35 mouse cellular contexts compared by ENCODE assay signal in genomic region chr11:102902107-102902506, GRCm38 (mm10). TPM values are rescaled to one million over a fixed set of nuclear protein-coding genes. Genes with fewer than 3 reads are reported as not detected.
"Had no signal": no experiment of that assay in that cellular context is flagged by ENCODE, and none has a peak within 500 bp of the region (broad histone marks: within the 10 kb centered on the region; RNA-seq: fewer than 3 reads in every experiment).

No protein-coding gene starts in this region.

- H3K27ac ChIP-seq: heart, adult 2 months; heart, embryonic 13.5 days; heart, embryonic 15.5 days; hindbrain, embryonic 13.5 days; hindbrain, embryonic 15.5 days; hindbrain, postnatal 0 days; kidney, embryonic 15.5 days; kidney, postnatal 0 days; limb, embryonic 12.5 days; liver, embryonic 12.5 days; liver, embryonic 14.5 days had no signal

- DNase-seq: gastrocnemius, postnatal 14 days; gastrocnemius, postnatal 36 days; heart, adult 2 months; heart, postnatal 14 days; heart, postnatal 36 days; kidney, adult 11 months; kidney, adult 2 months; kidney, adult 9 months; kidney, postnatal 14 days; kidney, postnatal 36 days; layer of hippocampus, adult 9-11 months; layer of hippocampus, postnatal 36 days; left cerebral cortex, postnatal 4 days had no signal

- H3K4me2 ChIP-seq: heart, embryonic 11.5 days; heart, embryonic 13.5 days; heart, embryonic 15.5 days; hindbrain, embryonic 13.5 days; hindbrain, embryonic 15.5 days; kidney, embryonic 15.5 days; limb, embryonic 12.5 days; liver, embryonic 12.5 days had no signal

- H3K27me3 ChIP-seq: hindbrain, embryonic 15.5 days had no signal

- ATAC-seq: hindbrain, postnatal 0 days; intestine, embryonic 16.5 days; liver, embryonic 12.5 days had no signal

- H3K9ac ChIP-seq: heart, embryonic 13.5 days; heart, embryonic 15.5 days; hindbrain, embryonic 13.5 days; hindbrain, embryonic 15.5 days; kidney, embryonic 15.5 days; limb, embryonic 12.5 days; liver, embryonic 12.5 days; liver, embryonic 14.5 days had no signal

- H3K36me3 ChIP-seq: hindbrain, embryonic 13.5 days; hindbrain, embryonic 15.5 days had no signal

- H3K9me3 ChIP-seq: heart, embryonic 13.5 days; heart, embryonic 15.5 days; hindbrain, embryonic 13.5 days; hindbrain, embryonic 15.5 days; kidney, embryonic 15.5 days; limb, embryonic 12.5 days; liver, embryonic 12.5 days had no signal

- H3K4me3 ChIP-seq: heart, adult 2 months; heart, embryonic 13.5 days; heart, embryonic 15.5 days; hindbrain, embryonic 13.5 days; hindbrain, embryonic 15.5 days; kidney, embryonic 15.5 days; limb, embryonic 12.5 days; liver, embryonic 12.5 days had no signal

RNA-seq across cellular contexts. Expression of gene Gfap, which starts 1.4 kb away (rescaled TPM):
- total RNA-seq: gastrocnemius, postnatal 36 days had no signal

RNA-seq across cellular contexts. Expression of gene Fam187a, which starts 17.1 kb away (rescaled TPM):
- total RNA-seq: gastrocnemius, adult 8-10 months; gastrocnemius, postnatal 14 days; gastrocnemius, postnatal 36 days; heart, adult 2 months; heart, postnatal 14 days; heart, postnatal 36 days; hematopoietic stem cell, adult 5-6 weeks; hindbrain, postnatal 0 days; layer of hippocampus, postnatal 36 days; left cerebral cortex, postnatal 10 days; left cerebral cortex, postnatal 4 days; liver, adult 2 months had no signal
- polyA plus RNA-seq: heart, adult 2 months; heart, embryonic 11.5 days; heart, embryonic 13.5 days; heart, embryonic 15.5 days; heart, postnatal 0 days; hindbrain, embryonic 13.5 days; hindbrain, embryonic 15.5 days; hindbrain, postnatal 0 days; intestine, embryonic 14.5 days; intestine, embryonic 16.5 days; kidney, adult 2 months; kidney, embryonic 15.5 days; kidney, postnatal 0 days; large intestine, adult 2 months; limb, embryonic 12.5 days; limb, embryonic 14.5 days; liver, adult 2 months; liver, embryonic 12.5 days; liver, embryonic 16.5 days had no signal

RNA-seq across cellular contexts. Expression of gene Ccdc103, which starts 21.1 kb away (rescaled TPM):
- total RNA-seq: gastrocnemius, adult 8-10 months; gastrocnemius, postnatal 14 days; gastrocnemius, postnatal 36 days; heart, adult 2 months; heart, postnatal 36 days had no signal

RNA-seq across cellular contexts. Expression of gene Kif18b, which starts 22.8 kb away (rescaled TPM):
- total RNA-seq: gastrocnemius, adult 8-10 months; layer of hippocampus, adult 18-20 months had no signal
